Mouse (Mus musculus): ENCODE measurements around the gene Sult2b1. TPM values are rescaled to one million over a fixed set of nuclear protein-coding genes. Genes with fewer than 3 reads are reported as not detected.
A peak's percentile ranks its signal among the peaks of the same experiment; 100 is the strongest.

Gene Sult2b1
- polyA plus RNA-seq, 1 experiment from 2014 or later = 3.7 TPM

GRCm38 (mm10) chr7:45808471-45808870, 24.0 kb upstream of the Sult2b1 start:
- DNase-seq (ENCODE audit: low spot score) (no peak), ATAC-seq (no peak)
- no peaks in the 10 kb centered on the region for H3K9me3 ChIP-seq (ENCODE audit: low read length)
- H3K36me3 ChIP-seq (ENCODE audit: insufficient read depth, low read length) = peaks cover 55% of the 10 kb centered on the region
- H3K9ac ChIP-seq (replicated peaks; ENCODE audit: low read depth) = no peak overlapping the region
- H3K4me3 ChIP-seq (ENCODE audit: low read depth, low read length) = no peak overlapping the region
- TF ChIP-seq CTCF (IDR thresholded peaks at IDR 0.05) (no peak), EP300 (IDR thresholded peaks at IDR 0.05) (no peak)
- no peaks in the 10 kb centered on the region for H3K27me3 ChIP-seq (replicated peaks; ENCODE audit: insufficient read depth, low read length)
- no peak overlapping the region for H3K4me2 ChIP-seq (replicated peaks; ENCODE audit: low read depth, low read length)
- 52% methylated on average over 8 of the region's 11 CpGs for WGBS
- H3K4me1 ChIP-seq (ENCODE audit: insufficient read depth, low read depth, low read length) = peaks cover 5% of the 10 kb centered on the region; the same call in 1 of the 2 replicates
- no peak overlapping the region for H3K27ac ChIP-seq (ENCODE audit: low read length)

GRCm38 (mm10) chr7:45805941-45806340, 21.5 kb upstream of the Sult2b1 start:
- no peak for ATAC-seq
- peaks cover 44% of the 10 kb centered on the region for H3K36me3 ChIP-seq (ENCODE audit: insufficient read depth, low read length)
- 38% methylated on average over 5 of the region's 5 CpGs for WGBS
- no peaks in the 10 kb centered on the region for H3K27me3 ChIP-seq (replicated peaks; ENCODE audit: insufficient read depth, low read length)
- no peak overlapping the region for H3K4me2 ChIP-seq (replicated peaks; ENCODE audit: low read depth, low read length)
- H3K27ac ChIP-seq (ENCODE audit: low read length) = no peak overlapping the region
- TF ChIP-seq EP300 (IDR thresholded peaks at IDR 0.05) = no peak
- TF ChIP-seq CTCF (IDR thresholded peaks at IDR 0.05) = no peak
- no peaks in the 10 kb centered on the region for H3K4me1 ChIP-seq (ENCODE audit: insufficient read depth, low read depth, low read length)
- no peak overlapping the region for H3K4me3 ChIP-seq (ENCODE audit: low read depth, low read length)
- H3K9me3 ChIP-seq (ENCODE audit: low read length) = no peaks in the 10 kb centered on the region
- no peak for DNase-seq (ENCODE audit: low spot score)
- no peak overlapping the region for H3K9ac ChIP-seq (replicated peaks; ENCODE audit: low read depth)

DNA sequence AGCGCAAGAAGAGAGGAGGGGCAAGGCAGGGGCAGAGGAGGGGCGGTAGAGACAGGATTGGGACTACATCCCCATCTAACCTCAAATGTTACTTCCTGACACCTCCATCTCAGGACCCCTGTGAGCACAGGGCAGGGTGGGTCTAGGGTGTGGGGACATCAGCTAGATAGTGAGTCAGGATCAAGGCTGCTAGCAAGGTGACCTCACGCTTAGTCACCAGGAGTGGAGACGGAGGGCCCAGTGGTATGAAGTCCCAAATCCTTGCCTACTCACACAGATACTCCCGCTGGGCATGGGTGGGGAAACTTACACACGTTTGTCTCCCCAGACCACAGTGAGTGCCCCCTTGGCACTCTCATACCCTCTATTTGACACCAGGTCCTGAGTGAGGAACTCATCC, 18.1 kb upstream of the Sult2b1 start:
- H3K36me3 ChIP-seq (ENCODE audit: insufficient read depth, low read length) = peaks cover 10% of the 10 kb centered on the region; the same call in 1 of the 2 replicates
- 84% methylated on average over 6 of the region's 6 CpGs for WGBS
- ATAC-seq = no peak
- no peak overlapping the region for H3K4me3 ChIP-seq (ENCODE audit: low read depth, low read length)
- no peak overlapping the region for H3K27ac ChIP-seq (ENCODE audit: low read length)
- peaks cover 3% of the 10 kb centered on the region; the same call in 1 of the 2 replicates for H3K27me3 ChIP-seq (replicated peaks; ENCODE audit: insufficient read depth, low read length)
- H3K9me3 ChIP-seq (ENCODE audit: low read length) = no peaks in the 10 kb centered on the region
- H3K4me2 ChIP-seq (replicated peaks; ENCODE audit: low read depth, low read length) = no peak overlapping the region
- no peak for DNase-seq (ENCODE audit: low spot score)
- TF ChIP-seq EP300 (IDR thresholded peaks at IDR 0.05) (no peak), CTCF (IDR thresholded peaks at IDR 0.05) (no peak)
- H3K9ac ChIP-seq (replicated peaks; ENCODE audit: low read depth) = no peak overlapping the region
- H3K4me1 ChIP-seq (ENCODE audit: insufficient read depth, low read depth, low read length) = no peaks in the 10 kb centered on the region

- 0 out of 2 replicates have a peak overlapping the region, but pooled peaks have one; percentile 29 for H3K4me3 ChIP-seq (ENCODE audit: low read depth, low read length)
- WGBS = 1% methylated on average over 12 of the region's 12 CpGs
- H3K27ac ChIP-seq (ENCODE audit: low read length) = no peak overlapping the region
- TF ChIP-seq CTCF (IDR thresholded peaks at IDR 0.05) (peak; percentile 100), EP300 (IDR thresholded peaks at IDR 0.05) (no peak)
- H3K4me2 ChIP-seq (replicated peaks; ENCODE audit: low read depth, low read length) = peak overlapping the region; percentile 63
- H3K27me3 ChIP-seq (replicated peaks; ENCODE audit: insufficient read depth, low read length) = peaks cover 3% of the 10 kb centered on the region; the same call in 1 of the 2 replicates
- no peaks in the 10 kb centered on the region for H3K4me1 ChIP-seq (ENCODE audit: insufficient read depth, low read depth, low read length)
- ATAC-seq (peak; percentile 73), DNase-seq (ENCODE audit: low spot score) (peak; percentile 96)
- no peaks in the 10 kb centered on the region for H3K9me3 ChIP-seq (ENCODE audit: low read length)
- no peaks in the 10 kb centered on the region for H3K36me3 ChIP-seq (ENCODE audit: insufficient read depth, low read length)
- H3K9ac ChIP-seq (replicated peaks; ENCODE audit: low read depth) = no peak overlapping the region
Observed at GRCm38 (mm10) chr7:45801348-45801747, 16.9 kb upstream of the Sult2b1 start.

DNA sequence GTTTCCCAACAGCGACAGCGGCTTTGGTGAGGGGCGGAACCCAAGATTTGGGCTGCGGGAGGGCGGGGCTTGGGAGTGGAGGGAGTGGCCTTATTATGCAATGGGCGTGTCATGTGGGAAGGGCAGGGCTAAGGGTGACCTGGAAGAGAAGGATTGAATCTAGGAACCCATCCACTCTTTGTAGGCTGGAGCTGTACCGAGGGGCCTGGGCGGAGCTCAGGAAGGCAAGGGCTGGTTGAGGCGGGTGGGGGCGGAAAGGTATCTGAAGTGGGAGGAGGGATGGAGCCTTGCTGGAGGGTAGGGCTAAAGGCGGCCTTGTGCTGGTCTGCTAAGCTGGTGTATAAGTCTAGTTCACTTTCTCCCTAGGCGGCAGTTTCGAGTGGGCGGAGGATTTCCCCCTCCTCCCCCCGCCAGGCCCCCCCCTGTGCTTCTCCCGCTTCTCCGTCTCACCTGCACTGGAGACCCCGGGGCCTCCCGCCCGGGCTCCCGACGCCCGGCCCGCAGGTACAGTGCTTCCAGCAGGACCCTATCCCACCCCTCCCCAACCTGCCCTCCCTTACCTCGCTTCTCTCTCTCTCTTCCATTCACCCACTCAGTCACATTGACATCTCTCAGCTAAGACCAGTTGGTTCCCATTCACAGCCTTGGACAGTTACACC, 16.2 kb upstream of the Sult2b1 start:
- 7% methylated on average over 11 of the region's 25 CpGs for WGBS
- ATAC-seq (peak; percentile 81), DNase-seq (ENCODE audit: low spot score) (peak; percentile 86)
- no peaks in the 10 kb centered on the region for H3K36me3 ChIP-seq (ENCODE audit: insufficient read depth, low read length)
- H3K27ac ChIP-seq (ENCODE audit: low read length) = no peak overlapping the region
- H3K9ac ChIP-seq (replicated peaks; ENCODE audit: low read depth) = no peak overlapping the region
- peak overlapping the region; percentile 63 for H3K4me2 ChIP-seq (replicated peaks; ENCODE audit: low read depth, low read length)
- no peaks in the 10 kb centered on the region for H3K9me3 ChIP-seq (ENCODE audit: low read length)
- TF ChIP-seq CTCF (IDR thresholded peaks at IDR 0.05) (no peak), EP300 (IDR thresholded peaks at IDR 0.05) (no peak)
- H3K4me3 ChIP-seq (ENCODE audit: low read depth, low read length) = peak overlapping the region; percentile 29
- H3K27me3 ChIP-seq (replicated peaks; ENCODE audit: insufficient read depth, low read length) = peaks cover 3% of the 10 kb centered on the region; the same call in 1 of the 2 replicates
- H3K4me1 ChIP-seq (ENCODE audit: insufficient read depth, low read depth, low read length) = no peaks in the 10 kb centered on the region

GRCm38 (mm10) chr7:45800001-45800400, 15.5 kb upstream of the Sult2b1 start:
- Histone ChIP-seq H3K4me2 (replicated peaks; ENCODE audit: low read depth, low read length) (peak overlapping the region; percentile 63), H3K9ac (replicated peaks; ENCODE audit: low read depth) (no peak overlapping the region), H3K4me1 (ENCODE audit: insufficient read depth, low read depth, low read length) (no peaks in the 10 kb centered on the region), H3K27ac (ENCODE audit: low read length) (no peak overlapping the region), H3K9me3 (ENCODE audit: low read length) (no peaks in the 10 kb centered on the region), H3K36me3 (ENCODE audit: insufficient read depth, low read length) (no peaks in the 10 kb centered on the region), H3K4me3 (ENCODE audit: low read depth, low read length) (peak overlapping the region; percentile 29; the same call in 1 of the 2 replicates), H3K27me3 (replicated peaks; ENCODE audit: insufficient read depth, low read length) (peaks cover 3% of the 10 kb centered on the region; the same call in 1 of the 2 replicates)
- 31% methylated on average over 7 of the region's 7 CpGs for WGBS
- DNase-seq (ENCODE audit: low spot score) = peak; percentile 28
- no peak for ATAC-seq
- no peak for TF ChIP-seq EP300 (IDR thresholded peaks at IDR 0.05)
- no peak for TF ChIP-seq CTCF (IDR thresholded peaks at IDR 0.05)
